Mouse (Mus musculus) neural tube, embryonic 14.5 days (tissue): ENCODE results near the gene Nploc4. TPM values are rescaled to one million over a fixed set of nuclear protein-coding genes. Genes with fewer than 3 reads are reported as not detected.

ENCODE experiments used
- microRNA-seq: library from miRNA; unstranded; fragments of <30 nt; microRNA quantifications from one replicate; pipeline ENCODE4, GENCODE M21; 2016
- polyA plus RNA-seq: library from polyadenylated mRNA; unstranded; fragments of >200 nt; fragmentation: Nextera tagmentation; extraction: Ambion mirVana; gene quantifications from 2 replicates; pipeline ENCODE4 v1.2.1, GENCODE M21; 2014

The Nploc4 gene
- polyA plus RNA-seq, 1 experiment from 2014 or later, result 31.1 TPM

Small RNA genes lying within 50 kb of the gene (microRNA-seq; reads per million reads assigned to microRNA genes)
- gene Gm23419 (not detected), gene Mir6935 (2.0 reads per million)

Other genes starting within 250 kb of the Nploc4 start
- 17.0 and 20.8 TPM in 2 replicates for gene Bahcc1, start 204.8 kb downstream of the Nploc4 start, polyA plus RNA-seq
- gene Actg1, start 89.2 kb downstream of the Nploc4 start, polyA plus RNA-seq, result 4,176 and 4,177 TPM in 2 replicates
- 0.63 and 1.7 TPM in 2 replicates for gene Fscn2, start 76.2 kb downstream of the Nploc4 start, polyA plus RNA-seq
- 74.8 and 86.8 TPM in 2 replicates for gene Faap100, start 58.9 kb downstream of the Nploc4 start, polyA plus RNA-seq
- not detected in 2 replicates for gene Tspan10, start 4.9 kb upstream of the Nploc4 start, polyA plus RNA-seq
- 0.31 and 0.59 TPM in 2 replicates for gene Pde6g, start 15.8 kb upstream of the Nploc4 start, polyA plus RNA-seq
- 12.0 and 12.9 TPM in 2 replicates for gene Oxld1, start 20.4 kb upstream of the Nploc4 start, polyA plus RNA-seq
- 21.6 and 28.4 TPM in 2 replicates for gene Ccdc137, start 20.4 kb upstream of the Nploc4 start, polyA plus RNA-seq
- 65.5 and 68.1 TPM in 2 replicates for gene Arl16, start 29.9 kb upstream of the Nploc4 start, polyA plus RNA-seq
- 131 and 135 TPM in 2 replicates for gene Mrpl12, start 46.9 kb upstream of the Nploc4 start, polyA plus RNA-seq
- gene Slc25a10, start 54.1 kb upstream of the Nploc4 start, polyA plus RNA-seq, result 24.7 and 30.0 TPM in 2 replicates
- 0.19 and 0.22 TPM in 2 replicates for gene Gcgr, start 93.0 kb upstream of the Nploc4 start, polyA plus RNA-seq
- 248 and 267 TPM in 2 replicates for gene Mcrip1, start 112.0 kb upstream of the Nploc4 start, polyA plus RNA-seq
- gene Ppp1r27, start 113.4 kb upstream of the Nploc4 start, polyA plus RNA-seq, result not detected in 2 replicates
- 248 and 330 TPM in 2 replicates for gene P4hb, start 135.5 kb upstream of the Nploc4 start, polyA plus RNA-seq
- gene Arhgdia, start 143.9 kb upstream of the Nploc4 start, polyA plus RNA-seq, result 419 and 479 TPM in 2 replicates
- gene Alyref, start 160.7 kb upstream of the Nploc4 start, polyA plus RNA-seq, result 191 and 222 TPM in 2 replicates
- gene Anapc11, start 160.7 kb upstream of the Nploc4 start, polyA plus RNA-seq, result 209 and 236 TPM in 2 replicates
- 1.3 TPM in 1 of 2 replicates, not detected in the other for gene Npb, start 170.8 kb upstream of the Nploc4 start, polyA plus RNA-seq
- 170 and 187 TPM in 2 replicates for gene Pcyt2, start 180.2 kb upstream of the Nploc4 start, polyA plus RNA-seq
- 42.8 and 48.2 TPM in 2 replicates for gene Sirt7, start 187.5 kb upstream of the Nploc4 start, polyA plus RNA-seq
- 30.5 and 36.8 TPM in 2 replicates for gene Mafg, start 195.9 kb upstream of the Nploc4 start, polyA plus RNA-seq
- gene Pycr1, start 206.1 kb upstream of the Nploc4 start, polyA plus RNA-seq, result 15.3 and 24.9 TPM in 2 replicates
- 2.3 and 2.5 TPM in 2 replicates for gene Myadml2, start 210.4 kb upstream of the Nploc4 start, polyA plus RNA-seq
- 1.3 and 6.2 TPM in 2 replicates for gene Notum, start 223.5 kb upstream of the Nploc4 start, polyA plus RNA-seq
- 137 and 141 TPM in 2 replicates for gene Aspscr1, start 235.3 kb upstream of the Nploc4 start, polyA plus RNA-seq